Mouse (Mus musculus) left cerebral cortex, postnatal 4 days (tissue): ENCODE measurements around the gene 1700069L16Rik. TPM values are rescaled to one million over a fixed set of nuclear protein-coding genes. Genes with fewer than 3 reads are reported as not detected.

ENCODE experiments used
- DNase-seq: peaks from one replicate; pipeline ENCODE4 v3.0.0-alpha.2; 2022
- intact Hi-C: fragments of 180-260 bp; cut with DNase I; formaldehyde crosslinking; loops from one replicate; pipeline ENCODE4 v1.15.1; 2025
- total RNA-seq, 2 experiments: library from RNA; stranded (reverse); gene quantifications; 2 replicates each; pipeline ENCODE4 v1.2.3; 2021

1700069L16Rik gene
- total RNA-seq, 2 experiments from 2014 or later: not detected

GRCm38 (mm10) chr5:113735345-113736112 lies 11.0 kb upstream of the 1700069L16Rik start, which contains the start of gene Ficd:
Gene Ficd, plus strand, starts transcription at chr5:113735803.
- intact Hi-C loops: no loop called here
- peak; percentile 97 for DNase-seq

- DNase-seq: no peak
- intact Hi-C loops: no loop called here
Observed at GRCm38 (mm10) chr5:113735023-113735344, 10.4 kb upstream of the 1700069L16Rik start.

GRCm38 (mm10) chr5:113734376-113734775 lies 9.8 kb upstream of the 1700069L16Rik start:
- DNase-seq: no peak
- intact Hi-C loops: no loop called here

GRCm38 (mm10) chr5:113732182-113732581 lies 7.6 kb upstream of the 1700069L16Rik start:
- peak; percentile 78 for DNase-seq
- intact Hi-C loops: loop anchor here (2.0 kb wide), 1 partner anchor 365 kb away; no protein-coding TSS in a partner anchor

GRCm38 (mm10) chr5:113731174-113731573 lies 6.6 kb upstream of the 1700069L16Rik start:
- no peak for DNase-seq
- intact Hi-C loops: no loop called here

GRCm38 (mm10) chr5:113730641-113731121 lies 6.1 kb upstream of the 1700069L16Rik start:
- intact Hi-C loops: no loop called here
- no peak for DNase-seq

GRCm38 (mm10) chr5:113728691-113729090 lies 4.1 kb upstream of the 1700069L16Rik start:
- intact Hi-C loops: loop anchor here (10.0 kb wide), 1 partner anchor 254 kb away; no protein-coding TSS in a partner anchor
- no peak for DNase-seq

GRCm38 (mm10) chr5:113728011-113728410 lies 3.4 kb upstream of the 1700069L16Rik start:
- intact Hi-C loops: loop anchor here (10.0 kb wide), 1 partner anchor 253 kb away; no protein-coding TSS in a partner anchor
- peak; percentile 61 for DNase-seq

GRCm38 (mm10) chr5:113727238-113727637 lies 2.7 kb upstream of the 1700069L16Rik start:
- no peak for DNase-seq
- intact Hi-C loops: loop anchor here (10.0 kb wide), 1 partner anchor 252 kb away; no protein-coding TSS in a partner anchor

- no peak for DNase-seq
- intact Hi-C loops: loop anchor here (10.0 kb wide), 1 partner anchor 252 kb away; no protein-coding TSS in a partner anchor
Observed at GRCm38 (mm10) chr5:113726618-113727017, 2.0 kb upstream of the 1700069L16Rik start.

GRCm38 (mm10) chr5:113725417-113725816 lies 845 bp upstream of the 1700069L16Rik start:
- intact Hi-C loops: loop anchor here (2.0 to 10.0 kb wide), 2 partner anchors 251 to 359 kb away; no protein-coding TSS in a partner anchor
- no peak for DNase-seq

GRCm38 (mm10) chr5:113723567-113724237 lies 870 bp downstream of the 1700069L16Rik start:
- intact Hi-C loops: loop anchor here (2.0 to 10.0 kb wide), 3 partner anchors 143 to 357 kb away; no protein-coding TSS in a partner anchor
- peak; percentile 93 for DNase-seq

GRCm38 (mm10) chr5:113722224-113723013 lies 2.2 kb downstream of the 1700069L16Rik start:
- intact Hi-C loops: loop anchor here (2.0 to 10.0 kb wide), 2 partner anchors 142 to 248 kb away; no protein-coding TSS in a partner anchor
- DNase-seq: peak; percentile 59

GRCm38 (mm10) chr5:113719221-113719661 lies 5.3 kb downstream of the 1700069L16Rik start:
- intact Hi-C loops: no loop called here
- peak; percentile 90 for DNase-seq

- peak; percentile 58 for DNase-seq
- intact Hi-C loops: no loop called here
Observed at GRCm38 (mm10) chr5:113716581-113717388, 7.8 kb downstream of the 1700069L16Rik start.

- intact Hi-C loops: no loop called here
- no peak for DNase-seq
Observed at GRCm38 (mm10) chr5:113712861-113713260, 11.7 kb downstream of the 1700069L16Rik start.

GRCm38 (mm10) chr5:113703803-113704585 lies 20.6 kb downstream of the 1700069L16Rik start:
- intact Hi-C loops: no loop called here
- no peak for DNase-seq

- no peak for DNase-seq
- intact Hi-C loops: no loop called here
Observed at GRCm38 (mm10) chr5:113700388-113701023, 24.1 kb downstream of the 1700069L16Rik start.
